Mouse (Mus musculus) ES-Bruce4 (cell line): ENCODE results near the gene Chst15.

Source experiments
- CTCF ChIP-seq: IDR thresholded peaks from one replicate; pipeline ENCODE4 v1.8.1; 2011; ENCODE audit warnings: low read depth, low read length
- POLR2A ChIP-seq: IDR thresholded peaks from one replicate; pipeline ENCODE4 v1.8.1; 2011; ENCODE audit warnings: low read length; ENCODE audit not compliant: insufficient read depth

GRCm38 (mm10) chr7:132238921-132239320 lies 78.1 kb downstream of the Chst15 start:
- TF ChIP-seq CTCF = no peak
- no peak for TF ChIP-seq POLR2A
